Mouse (Mus musculus) hindbrain, embryonic 16.5 days (tissue): ENCODE results near the gene Sec14l3. TPM values are rescaled to one million over a fixed set of nuclear protein-coding genes. Genes with fewer than 3 reads are reported as not detected.

ENCODE experiments used
- ATAC-seq: fragments of 200-750 bp; cut with Nextera tagmentation; 2 replicates; pipeline ENCODE4 v1.8.0; 2017; ENCODE audit warnings: moderate TSS enrichment, moderate library complexity
- H3K27ac ChIP-seq: fragments of 300-500 bp; sonication (generic); 2 replicates; pipeline ENCODE4 v1.5.1; 2014; ENCODE audit warnings: low read depth, mild to moderate bottlenecking, control low read depth, low read length, moderate library complexity
- H3K27me3 ChIP-seq: fragments of 300-500 bp; sonication (generic); replicated peaks from 2 replicates; pipeline ENCODE4 v1.6.1; 2014; ENCODE audit warnings: low read length; ENCODE audit not compliant: control insufficient read depth, insufficient read depth
- H3K36me3 ChIP-seq: fragments of 300-500 bp; sonication (generic); 2 replicates; pipeline ENCODE4 v1.6.1; 2014; ENCODE audit warnings: mild to moderate bottlenecking, low read length, moderate library complexity, mixed read lengths; ENCODE audit not compliant: control insufficient read depth, insufficient read depth
- H3K4me1 ChIP-seq: fragments of 300-500 bp; sonication (generic); 2 replicates; pipeline ENCODE4 v1.6.1; 2014; ENCODE audit warnings: low read depth, low read length; ENCODE audit not compliant: control insufficient read depth, insufficient read depth
- H3K4me2 ChIP-seq: fragments of 300-500 bp; sonication (generic); 2 replicates; pipeline ENCODE4 v1.6.1; 2014; ENCODE audit warnings: mild to moderate bottlenecking, low read length, control low read depth, moderate library complexity
- H3K4me3 ChIP-seq: fragments of 300-500 bp; sonication (generic); 2 replicates; pipeline ENCODE4 v1.5.1; 2014; ENCODE audit warnings: mild to moderate bottlenecking, low read length, control low read depth, moderate library complexity
- H3K9ac ChIP-seq: fragments of 300-500 bp; sonication (generic); 2 replicates; pipeline ENCODE4 v1.6.1; 2014; ENCODE audit warnings: low read depth, mild to moderate bottlenecking, control low read depth, low read length, moderate library complexity
- H3K9me3 ChIP-seq: fragments of 300-500 bp; sonication (generic); 2 replicates; pipeline ENCODE4 v1.6.1; 2014; ENCODE audit warnings: mild to moderate bottlenecking, low read length, moderate library complexity; ENCODE audit not compliant: control insufficient read depth
- WGBS: fragments of 180-500 bp; shearing (Covaris S2); extraction: QIAGEN DNeasy Blood & Tissue Kit; methylation state at CpG from one replicate; pipeline ENCODE4 v1.1.7; 2014; 5-methylcytosine and 5-hydroxymethylcytosine counted together
- polyA plus RNA-seq: library from polyadenylated mRNA; unstranded; fragments of >200 nt; fragmentation: Nextera tagmentation; extraction: Ambion mirVana; gene quantifications from 2 replicates; pipeline ENCODE4 v1.2.1, GENCODE M21; 2015

The Sec14l3 gene
- polyA plus RNA-seq, 1 experiment from 2014 or later: 1.2 TPM

DNA sequence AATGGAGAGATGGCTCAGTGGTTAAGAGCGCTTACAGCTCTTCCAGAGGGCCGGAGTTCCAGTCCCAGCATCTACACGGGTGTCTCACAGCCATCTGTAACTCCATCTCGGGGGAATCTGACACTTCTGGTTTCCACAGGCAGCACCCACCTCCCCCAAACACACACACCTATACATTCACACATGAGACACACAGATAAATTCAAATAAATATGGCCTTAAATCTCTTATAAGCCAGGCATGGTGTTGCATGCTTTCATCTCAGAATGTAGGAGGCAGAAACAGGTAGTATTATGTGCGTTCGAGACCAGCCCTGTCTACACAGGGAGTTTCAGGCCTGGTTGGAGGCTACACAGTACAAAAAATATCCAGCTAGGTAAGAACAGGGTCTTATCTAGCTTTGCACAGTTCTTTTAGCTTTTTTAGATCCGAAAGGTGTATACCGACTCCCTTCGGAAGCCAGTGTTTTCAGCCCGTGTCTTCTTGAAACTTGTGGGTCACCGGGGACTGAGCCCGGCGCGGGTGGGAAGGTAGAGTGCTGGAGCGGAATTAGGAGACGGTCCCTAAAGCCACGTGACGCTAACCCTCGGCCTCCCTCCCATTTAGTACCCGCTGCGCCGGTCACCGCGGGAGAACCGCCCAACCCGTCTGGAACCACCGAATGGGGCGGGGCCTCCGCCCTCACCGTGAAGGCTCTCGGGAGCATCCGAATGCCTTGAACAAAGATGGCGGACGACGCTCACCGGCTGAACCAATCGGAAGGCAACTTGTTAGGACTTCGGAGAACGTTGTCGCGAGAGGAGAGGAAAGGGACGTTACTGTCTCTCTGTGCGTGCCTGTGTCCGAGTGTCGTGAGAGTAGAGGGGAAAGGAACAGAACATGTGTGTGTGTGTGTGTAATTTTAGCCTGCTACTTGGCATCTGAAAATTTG, 31.7 kb downstream of the Sec14l3 start:
- peak overlapping the region; percentile 85 for H3K27ac ChIP-seq
- H3K36me3 ChIP-seq: peaks cover 4% of the 10 kb centered on the region
- peak; percentile 95 for ATAC-seq
- H3K4me2 ChIP-seq: peak overlapping the region; percentile 83
- H3K9ac ChIP-seq: peak overlapping the region; percentile 75
- H3K27me3 ChIP-seq: no peaks in the 10 kb centered on the region
- peak overlapping the region; percentile 45 for H3K4me3 ChIP-seq
- H3K4me1 ChIP-seq: peaks cover 21% of the 10 kb centered on the region
- WGBS: 3% methylated on average over 45 of the region's 45 CpGs
- no peaks in the 10 kb centered on the region for H3K9me3 ChIP-seq

DNA sequence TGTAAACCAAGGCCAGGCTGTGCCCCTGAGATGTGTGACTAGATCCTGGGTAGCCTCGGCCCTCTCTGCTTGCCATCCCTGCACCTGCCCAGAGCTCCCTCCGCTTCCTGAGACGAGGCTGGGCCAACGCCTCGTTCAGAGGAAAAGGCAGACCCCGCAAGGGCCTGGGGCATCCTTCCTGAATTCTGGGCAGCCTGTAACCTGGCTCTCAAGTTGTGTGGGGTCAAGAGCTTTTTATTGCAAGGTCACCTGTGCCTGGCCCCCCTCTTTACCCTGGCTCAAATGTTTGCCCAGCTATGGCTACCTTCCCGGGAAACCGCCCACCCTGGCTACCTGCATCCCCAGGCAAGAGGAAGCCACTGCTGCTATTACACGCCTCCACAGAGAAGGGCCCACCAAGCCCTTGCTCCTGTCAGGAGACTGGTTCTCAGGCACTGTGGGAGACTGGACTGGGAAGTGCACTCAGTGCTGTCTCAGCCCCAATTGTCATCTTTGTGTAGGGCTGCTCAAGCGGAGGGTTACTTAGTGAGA, 32.5 kb downstream of the Sec14l3 start:
- H3K9ac ChIP-seq: peak overlapping the region; percentile 75
- peak overlapping the region; percentile 85 for H3K27ac ChIP-seq
- H3K27me3 ChIP-seq: no peaks in the 10 kb centered on the region
- ATAC-seq: peak; percentile 44
- H3K4me2 ChIP-seq: peak overlapping the region; percentile 83
- WGBS: 27% methylated on average over 9 of the region's 10 CpGs
- peak overlapping the region; percentile 45 for H3K4me3 ChIP-seq
- no peaks in the 10 kb centered on the region for H3K9me3 ChIP-seq
- H3K36me3 ChIP-seq: no peaks in the 10 kb centered on the region
- H3K4me1 ChIP-seq: peaks cover 21% of the 10 kb centered on the region

DNA sequence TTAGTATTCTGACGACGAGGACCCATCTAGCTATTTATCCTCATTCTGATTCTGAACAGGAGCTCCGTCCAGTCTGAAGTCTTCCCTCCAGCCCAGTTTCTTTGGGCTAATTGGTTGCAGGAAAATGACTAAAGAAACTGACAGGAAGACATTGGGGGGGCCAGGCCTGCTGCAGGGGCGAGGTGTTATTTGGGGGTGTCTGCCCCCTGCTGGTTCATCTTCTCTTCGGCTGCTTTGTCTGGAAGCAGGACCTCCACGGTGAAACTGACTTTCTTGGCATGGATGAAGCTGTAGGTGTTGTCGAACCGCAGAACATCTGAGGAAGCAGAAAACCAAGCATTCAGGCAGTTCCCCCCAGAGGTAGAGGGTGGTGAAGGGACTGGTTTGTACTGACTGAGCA, 33.5 kb downstream of the Sec14l3 start:
- 67% methylated on average over 8 of the region's 8 CpGs for WGBS
- no peaks in the 10 kb centered on the region for H3K36me3 ChIP-seq
- ATAC-seq: no peak
- H3K9me3 ChIP-seq: no peaks in the 10 kb centered on the region
- no peak overlapping the region for H3K9ac ChIP-seq
- no peak overlapping the region for H3K4me2 ChIP-seq
- H3K4me3 ChIP-seq: no peak overlapping the region
- H3K27ac ChIP-seq: no peak overlapping the region
- peaks cover 21% of the 10 kb centered on the region for H3K4me1 ChIP-seq
- no peaks in the 10 kb centered on the region for H3K27me3 ChIP-seq

DNA sequence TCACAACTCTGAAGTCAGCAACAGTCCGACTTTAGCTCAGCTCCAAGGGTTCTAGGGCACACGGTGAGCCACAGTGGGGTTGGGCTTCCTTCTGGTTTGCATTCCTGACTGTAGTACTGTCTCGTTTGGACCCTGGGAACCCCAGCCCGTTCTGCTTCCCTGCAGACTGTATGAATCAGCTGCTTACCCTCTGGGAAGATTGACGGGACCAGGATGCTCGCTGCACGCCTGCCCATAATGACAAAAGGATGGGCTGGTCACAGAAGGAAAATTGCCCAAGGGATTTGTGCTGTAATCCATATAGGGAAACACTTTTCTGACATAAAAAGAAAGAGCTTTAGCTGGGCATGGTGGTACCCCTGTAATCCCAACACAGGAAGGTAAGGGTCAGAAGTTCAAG, 34.2 kb downstream of the Sec14l3 start:
- Histone ChIP-seq H3K9ac (no peak overlapping the region), H3K27ac (no peak overlapping the region), H3K4me2 (no peak overlapping the region), H3K27me3 (no peaks in the 10 kb centered on the region), H3K4me1 (peaks cover 21% of the 10 kb centered on the region), H3K36me3 (0 out of 2 replicates have a peak, but pooled peaks cover 2% of the 10 kb centered on the region), H3K9me3 (no peaks in the 10 kb centered on the region), H3K4me3 (no peak overlapping the region)
- no peak for ATAC-seq
- 60% methylated on average over 7 of the region's 7 CpGs for WGBS

DNA sequence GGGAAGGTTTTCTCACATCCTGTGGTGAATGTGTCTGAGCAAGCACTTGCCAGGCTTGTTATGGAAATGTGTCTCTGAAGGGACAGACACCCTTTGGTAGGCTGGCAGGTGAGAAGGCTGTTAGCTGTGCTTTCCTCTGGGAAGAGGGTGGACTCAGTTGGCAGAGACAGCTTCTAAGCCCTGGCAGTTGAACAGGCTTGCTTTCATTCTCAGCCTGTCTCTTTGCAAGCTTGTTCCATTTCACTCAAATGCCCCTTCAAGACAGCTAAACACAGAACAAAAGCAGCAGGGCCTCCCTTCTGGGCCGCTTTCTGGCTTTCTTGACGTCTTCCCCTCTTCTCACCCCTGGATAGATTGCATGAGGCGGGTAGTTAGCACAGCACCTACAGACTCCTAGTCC, 34.8 kb downstream of the Sec14l3 start:
- ATAC-seq: no peak
- peaks cover 17% of the 10 kb centered on the region for H3K4me1 ChIP-seq
- WGBS: 63% methylated on average over 3 of the region's 3 CpGs
- no peak overlapping the region for H3K9ac ChIP-seq
- H3K36me3 ChIP-seq: 0 out of 2 replicates have a peak, but pooled peaks cover 2% of the 10 kb centered on the region
- H3K27me3 ChIP-seq: no peaks in the 10 kb centered on the region
- H3K27ac ChIP-seq: peak overlapping the region; percentile 36; the same call in 1 of the 2 replicates
- H3K4me2 ChIP-seq: no peak overlapping the region
- no peaks in the 10 kb centered on the region for H3K9me3 ChIP-seq
- H3K4me3 ChIP-seq: no peak overlapping the region

DNA sequence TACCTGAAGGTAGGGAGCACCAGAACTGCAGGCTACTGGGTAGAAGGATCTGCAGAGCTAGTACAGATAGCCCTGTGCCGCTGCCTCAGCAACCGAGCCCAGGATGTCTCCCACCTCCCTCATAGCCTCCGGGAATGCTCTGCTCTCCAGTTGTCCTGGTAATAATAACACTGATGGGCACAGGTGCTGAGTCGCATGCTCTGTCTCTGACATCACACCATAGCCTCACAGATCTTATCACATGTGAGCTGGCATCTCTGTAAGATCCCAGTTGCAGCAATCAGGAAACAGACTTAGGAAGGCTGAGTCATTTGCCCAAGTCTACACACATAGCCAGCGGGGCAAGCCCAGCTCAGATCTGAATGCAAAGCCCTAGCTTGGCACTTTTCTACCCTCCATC, 37.2 kb downstream of the Sec14l3 start:
- H3K36me3 ChIP-seq: 0 out of 2 replicates have a peak, but pooled peaks cover 2% of the 10 kb centered on the region
- peaks cover 5% of the 10 kb centered on the region for H3K4me1 ChIP-seq
- H3K9me3 ChIP-seq: no peaks in the 10 kb centered on the region
- no peak overlapping the region for H3K9ac ChIP-seq
- no peaks in the 10 kb centered on the region for H3K27me3 ChIP-seq
- 86% methylated on average over 5 of the region's 5 CpGs for WGBS
- no peak overlapping the region for H3K4me2 ChIP-seq
- no peak overlapping the region for H3K27ac ChIP-seq
- no peak overlapping the region for H3K4me3 ChIP-seq
- no peak for ATAC-seq

DNA sequence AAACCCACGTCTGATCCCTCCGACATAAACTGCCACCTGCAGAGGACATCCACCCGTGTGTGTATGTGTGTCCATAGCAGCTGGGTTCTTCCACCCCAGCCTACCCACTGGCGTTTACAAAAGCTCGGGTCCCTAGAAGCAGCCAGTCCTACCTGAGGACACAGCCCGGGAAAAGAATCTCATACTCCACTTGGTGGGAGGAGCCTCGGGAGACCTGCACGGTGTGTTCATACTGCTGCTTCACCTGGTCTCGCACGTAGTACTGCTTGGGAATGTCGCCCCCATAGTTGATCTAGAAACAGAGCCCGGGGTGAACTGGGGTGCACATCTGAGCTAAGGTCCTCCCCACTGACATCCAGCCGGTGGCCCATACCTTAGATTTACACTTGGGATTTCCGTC, 38.9 kb downstream of the Sec14l3 start:
- ATAC-seq: no peak
- 82% methylated on average over 14 of the region's 14 CpGs for WGBS

DNA sequence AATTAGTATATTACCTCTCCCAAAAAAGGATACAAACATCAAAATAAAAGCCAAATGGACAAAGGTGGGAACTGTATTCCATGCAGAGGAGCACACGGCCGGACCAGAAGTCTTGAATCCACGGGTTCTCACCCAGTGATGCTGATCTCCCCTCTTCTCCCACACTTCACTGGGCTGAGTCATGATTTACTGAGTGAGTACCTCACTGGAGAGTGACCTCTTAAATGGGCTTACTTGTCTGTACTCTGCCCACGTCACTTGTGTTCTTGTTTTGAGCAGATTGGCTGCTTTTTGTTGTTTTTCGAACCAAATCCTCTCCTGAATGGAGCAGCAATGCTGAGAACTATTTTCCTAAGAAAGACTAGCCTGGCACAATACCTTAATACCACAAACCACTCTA, 40.3 kb downstream of the Sec14l3 start:
- Histone ChIP-seq H3K4me3 (no peak overlapping the region), H3K4me2 (no peak overlapping the region), H3K36me3 (peaks cover 4% of the 10 kb centered on the region; the same call in 1 of the 2 replicates), H3K27ac (no peak overlapping the region), H3K4me1 (no peaks in the 10 kb centered on the region), H3K9ac (no peak overlapping the region), H3K9me3 (no peaks in the 10 kb centered on the region), H3K27me3 (no peaks in the 10 kb centered on the region)
- ATAC-seq: no peak
- 90% methylated on average over 5 of the region's 5 CpGs for WGBS

More for the DNA sequence above, 38.9 kb downstream of the Sec14l3 start:
- no peak overlapping the region for H3K27ac ChIP-seq
- H3K36me3 ChIP-seq: 0 out of 2 replicates have a peak, but pooled peaks cover 2% of the 10 kb centered on the region
- H3K4me2 ChIP-seq: no peak overlapping the region
- no peaks in the 10 kb centered on the region for H3K9me3 ChIP-seq
- no peaks in the 10 kb centered on the region for H3K4me1 ChIP-seq
- no peaks in the 10 kb centered on the region for H3K27me3 ChIP-seq
- H3K4me3 ChIP-seq: no peak overlapping the region
- H3K9ac ChIP-seq: no peak overlapping the region; the same call in 1 of the 2 replicates

DNA sequence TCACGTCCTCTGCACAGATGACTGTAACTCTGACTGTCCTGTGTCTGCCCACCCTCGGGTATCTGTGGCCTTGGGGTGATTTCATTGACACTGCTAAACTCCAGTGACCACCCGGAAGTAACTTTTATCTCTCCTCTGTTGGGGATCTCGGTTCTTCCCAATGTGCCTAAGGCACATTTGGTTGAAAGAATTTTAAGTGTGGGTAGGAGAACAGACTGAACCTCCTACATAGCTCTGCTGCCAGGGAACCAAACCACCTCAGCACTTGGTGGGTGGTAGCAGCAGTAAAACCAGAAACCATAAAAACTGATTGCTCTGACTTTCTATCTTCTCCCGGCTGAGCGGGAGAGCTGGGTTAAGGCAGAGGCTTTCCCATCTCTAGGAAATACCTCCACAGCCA, 40.8 kb downstream of the Sec14l3 start:
- no peak overlapping the region for H3K4me2 ChIP-seq
- no peak for ATAC-seq
- 80% methylated on average over 6 of the region's 6 CpGs for WGBS

More for the DNA sequence above, 40.8 kb downstream of the Sec14l3 start:
- no peaks in the 10 kb centered on the region for H3K4me1 ChIP-seq
- no peaks in the 10 kb centered on the region for H3K9me3 ChIP-seq
- no peak overlapping the region for H3K4me3 ChIP-seq
- no peak overlapping the region for H3K27ac ChIP-seq
- H3K27me3 ChIP-seq: no peaks in the 10 kb centered on the region
- peaks cover 7% of the 10 kb centered on the region; the same call in 1 of the 2 replicates for H3K36me3 ChIP-seq
- H3K9ac ChIP-seq: no peak overlapping the region
